Mouse (Mus musculus): Measurements from ENCODE around the gene B4galnt2. TPM values are rescaled to one million over a fixed set of nuclear protein-coding genes. Genes with fewer than 3 reads are reported as not detected.

B4galnt2 gene
- 75.7 and 133 TPM in 2 replicates for polyA plus RNA-seq (2012; rRNA removed)

- Histone ChIP-seq H3K4me3 (ENCODE audit: low read depth, low read length) (peak within 1 kb of the TSS; percentile 77), H3K4me1 (ENCODE audit: control insufficient read depth, insufficient read depth, insufficient read length, low read length) (peaks cover 15% of the 10 kb centered on the region; the same call in 1 of the 2 replicates), H3K36me3 (ENCODE audit: control insufficient read depth, insufficient read depth, low read length) (peaks cover 2% of the 10 kb centered on the region; the same call in 1 of the 2 replicates), H3K27ac (ENCODE audit: insufficient read depth, low read depth, low read length) (peak within 1 kb of the TSS; percentile 97), H3K27me3 (ENCODE audit: control insufficient read depth, insufficient read depth, low read length) (no peaks in the 10 kb centered on the region)
- TF ChIP-seq POLR2A (IDR thresholded peaks at IDR 0.05; ENCODE audit: low read depth, low read length): peak; percentile 93
- no peak for TF ChIP-seq CTCF (IDR thresholded peaks at IDR 0.05; ENCODE audit: extremely low read depth, insufficient read length, insufficient replicate concordance, low read depth, low read length)
- under 1% methylated on average over 35 of the region's 35 CpGs for WGBS
Observed at GRCm38 (mm10) chr11:95914571-95914991, at the start of gene B4galnt2. TSS of gene B4galnt2 (minus strand) at chr11:95914891.

GRCm38 (mm10) chr11:95963304-95963703 lies 48.6 kb upstream of the B4galnt2 start:
- WGBS: 57% methylated on average over 7 of the region's 7 CpGs
- Histone ChIP-seq H3K36me3 (ENCODE audit: control insufficient read depth, insufficient read depth, low read length) (no peaks in the 10 kb centered on the region), H3K4me1 (ENCODE audit: control insufficient read depth, insufficient read depth, insufficient read length, low read length) (no peaks in the 10 kb centered on the region; the same call in 1 of the 2 replicates), H3K27me3 (ENCODE audit: control insufficient read depth, insufficient read depth, low read length) (no peaks in the 10 kb centered on the region), H3K4me3 (ENCODE audit: low read depth, low read length) (no peak overlapping the region), H3K27ac (ENCODE audit: insufficient read depth, low read depth, low read length) (no peak overlapping the region)
- no peak for TF ChIP-seq CTCF (IDR thresholded peaks at IDR 0.05; ENCODE audit: extremely low read depth, insufficient read length, insufficient replicate concordance, low read depth, low read length)
- TF ChIP-seq POLR2A (IDR thresholded peaks at IDR 0.05; ENCODE audit: low read depth, low read length): no peak

GRCm38 (mm10) chr11:95959152-95959551 lies 44.5 kb upstream of the B4galnt2 start:
- Histone ChIP-seq H3K4me3 (ENCODE audit: low read depth, low read length) (no peak overlapping the region), H3K27me3 (ENCODE audit: control insufficient read depth, insufficient read depth, low read length) (no peaks in the 10 kb centered on the region), H3K36me3 (ENCODE audit: control insufficient read depth, insufficient read depth, low read length) (no peaks in the 10 kb centered on the region), H3K27ac (ENCODE audit: insufficient read depth, low read depth, low read length) (no peak overlapping the region), H3K4me1 (ENCODE audit: control insufficient read depth, insufficient read depth, insufficient read length, low read length) (no peaks in the 10 kb centered on the region; the same call in 1 of the 2 replicates)
- 67% methylated on average over 6 of the region's 6 CpGs for WGBS
- TF ChIP-seq POLR2A (IDR thresholded peaks at IDR 0.05; ENCODE audit: low read depth, low read length): no peak
- no peak; the same call in 1 of the 2 replicates for TF ChIP-seq CTCF (IDR thresholded peaks at IDR 0.05; ENCODE audit: extremely low read depth, insufficient read length, insufficient replicate concordance, low read depth, low read length)

GRCm38 (mm10) chr11:95958251-95958650 lies 43.6 kb upstream of the B4galnt2 start:
- TF ChIP-seq POLR2A (IDR thresholded peaks at IDR 0.05; ENCODE audit: low read depth, low read length): no peak
- TF ChIP-seq CTCF (IDR thresholded peaks at IDR 0.05; ENCODE audit: extremely low read depth, insufficient read length, insufficient replicate concordance, low read depth, low read length): no peak

GRCm38 (mm10) chr11:95957407-95957806 lies 42.7 kb upstream of the B4galnt2 start:
- 81% methylated on average over 7 of the region's 7 CpGs for WGBS
- Histone ChIP-seq H3K27me3 (ENCODE audit: control insufficient read depth, insufficient read depth, low read length) (no peaks in the 10 kb centered on the region), H3K4me1 (ENCODE audit: control insufficient read depth, insufficient read depth, insufficient read length, low read length) (no peaks in the 10 kb centered on the region; the same call in 1 of the 2 replicates), H3K27ac (ENCODE audit: insufficient read depth, low read depth, low read length) (no peak overlapping the region), H3K4me3 (ENCODE audit: low read depth, low read length) (no peak overlapping the region), H3K36me3 (ENCODE audit: control insufficient read depth, insufficient read depth, low read length) (no peaks in the 10 kb centered on the region)
- TF ChIP-seq CTCF (IDR thresholded peaks at IDR 0.05; ENCODE audit: extremely low read depth, insufficient read length, insufficient replicate concordance, low read depth, low read length): no peak
- no peak for TF ChIP-seq POLR2A (IDR thresholded peaks at IDR 0.05; ENCODE audit: low read depth, low read length)

More at GRCm38 (mm10) chr11:95958251-95958650, 43.6 kb upstream of the B4galnt2 start:
- whole genome bisulfite sequencing: 87% methylated on average over 9 of the region's 9 CpGs
- no peaks in the 10 kb centered on the region for H3K27me3 ChIP-seq (ENCODE audit: control insufficient read depth, insufficient read depth, low read length)
- H3K36me3 ChIP-seq (ENCODE audit: control insufficient read depth, insufficient read depth, low read length): no peaks in the 10 kb centered on the region
- no peak overlapping the region for H3K27ac ChIP-seq (ENCODE audit: insufficient read depth, low read depth, low read length)
- H3K4me1 ChIP-seq (ENCODE audit: control insufficient read depth, insufficient read depth, insufficient read length, low read length): no peaks in the 10 kb centered on the region; the same call in 1 of the 2 replicates
- no peak overlapping the region for H3K4me3 ChIP-seq (ENCODE audit: low read depth, low read length)

GRCm38 (mm10) chr11:95953313-95953712 lies 38.6 kb upstream of the B4galnt2 start:
- TF ChIP-seq POLR2A (IDR thresholded peaks at IDR 0.05; ENCODE audit: low read depth, low read length) (no peak), CTCF (IDR thresholded peaks at IDR 0.05; ENCODE audit: extremely low read depth, insufficient read length, insufficient replicate concordance, low read depth, low read length) (no peak)
- H3K4me3 ChIP-seq (ENCODE audit: low read depth, low read length): no peak overlapping the region
- no peaks in the 10 kb centered on the region for H3K27me3 ChIP-seq (ENCODE audit: control insufficient read depth, insufficient read depth, low read length)

GRCm38 (mm10) chr11:95945838-95946472 lies 31.3 kb upstream of the B4galnt2 start:
- Histone ChIP-seq H3K4me3 (ENCODE audit: low read depth, low read length) (no peak overlapping the region), H3K36me3 (ENCODE audit: control insufficient read depth, insufficient read depth, low read length) (no peaks in the 10 kb centered on the region), H3K27me3 (ENCODE audit: control insufficient read depth, insufficient read depth, low read length) (no peaks in the 10 kb centered on the region), H3K4me1 (ENCODE audit: control insufficient read depth, insufficient read depth, insufficient read length, low read length) (no peaks in the 10 kb centered on the region), H3K27ac (ENCODE audit: insufficient read depth, low read depth, low read length) (no peak overlapping the region)
- TF ChIP-seq POLR2A (IDR thresholded peaks at IDR 0.05; ENCODE audit: low read depth, low read length) (no peak), CTCF (IDR thresholded peaks at IDR 0.05; ENCODE audit: extremely low read depth, insufficient read length, insufficient replicate concordance, low read depth, low read length) (no peak)
- 76% methylated on average over 13 of the region's 13 CpGs for WGBS

More at GRCm38 (mm10) chr11:95953313-95953712, 38.6 kb upstream of the B4galnt2 start:
- Histone ChIP-seq H3K36me3 (ENCODE audit: control insufficient read depth, insufficient read depth, low read length) (no peaks in the 10 kb centered on the region), H3K27ac (ENCODE audit: insufficient read depth, low read depth, low read length) (no peak overlapping the region), H3K4me1 (ENCODE audit: control insufficient read depth, insufficient read depth, insufficient read length, low read length) (no peaks in the 10 kb centered on the region)
- WGBS: 89% methylated on average over 5 of the region's 5 CpGs

All from small intestine, adult 2 months (tissue).